Comparison of ENCODE assay signal across 9 mouse cellular contexts in genomic region chr11:102651381-102651780, GRCm38 (mm10). TPM values are rescaled to one million over a fixed set of nuclear protein-coding genes. Genes with fewer than 3 reads are reported as not detected.
DNase-seq lines count a peak whose midpoint lies in the region; ATAC-seq and TF ChIP-seq lines count a peak whose summit lies in the region.
"Had no signal": no experiment of that assay in that cellular context is flagged by ENCODE, and none has a peak within 500 bp of the region (broad histone marks: within the 10 kb centered on the region; RNA-seq: fewer than 3 reads in every experiment).

No protein-coding gene starts in this region.

- peak; percentile 57 to 61 for DNase-seq in B cell, adult 2 months
- peak; percentile 35 for DNase-seq in MEL-GATA-1-ER (ENCODE audit: extremely low read depth, low read depth)
- DNase-seq in cerebellum, postnatal 10 days, result peak; percentile 88 to 92
- peak; percentile 71 for DNase-seq in gastrocnemius, postnatal 14 days
- DNase-seq in kidney, postnatal 25 days, result peak; percentile 55 to 70
- peak; percentile 65 for DNase-seq in lung, adult 2 months
- peak; percentile 69 for DNase-seq in right cerebral cortex, postnatal 14 days

- WGBS in lung, adult 2 months, result 7% methylated on average over 9 of the region's 9 CpGs

- peak; percentile 74 for TF ChIP-seq CTCF in lung, adult 2 months (IDR thresholded peaks at IDR 0.05; ENCODE audit: insufficient read depth, low read length)

- intact Hi-C loops in gastrocnemius, postnatal 14 days (cut with DNase I; ENCODE audit: low total_unique reads), result loop anchor here (5.0 to 10.0 kb wide), 2 partner anchors 74 to 167 kb away; partner anchors contain the start of gene Gm11627

- peaks cover 2% of the 10 kb centered on the region for H3K4me1 ChIP-seq in lung, adult 2 months (ENCODE audit: control insufficient read depth, insufficient read depth, low read length)

- no peak for ATAC-seq in activated CD4-positive, CD25-positive, alpha-beta regulatory T cell, adult 4 months

- no peak overlapping the region for H3K4me3 ChIP-seq in lung, adult 2 months (replicated peaks; ENCODE audit: extremely low read depth, low read depth, low read length)

- TF ChIP-seq POLR2A in lung, adult 2 months (IDR thresholded peaks at IDR 0.05; ENCODE audit: borderline replicate concordance, extremely low read depth, low read depth, low read length), result no peak

RNA-seq across cellular contexts. Expression of gene Meioc, which starts 12.1 kb away (rescaled TPM):
- not detected for total RNA-seq in gastrocnemius, postnatal 14 days (2021)
- not detected in 2 replicates for polyA plus RNA-seq in lung, adult 2 months (2012; rRNA removed)
- polyA plus RNA-seq in activated CD4-positive, CD25-positive, alpha-beta regulatory T cell, adult 4 months (2017; shearing (Covaris generic)), result not detected
- total RNA-seq: left cerebral cortex, adult 8-10 months had no signal

RNA-seq across cellular contexts. Expression of gene Ccdc43, which starts 46.2 kb away (rescaled TPM):
- 10 to 100 TPM; 80.4 to 84.6 TPM for total RNA-seq in gastrocnemius, postnatal 14 days (2021)
- polyA plus RNA-seq in lung, adult 2 months (2012; rRNA removed), result 4.3 and 5.0 TPM in 2 replicates
- 10 to 100 TPM; 36.5 to 37.9 TPM for polyA plus RNA-seq in activated CD4-positive, CD25-positive, alpha-beta regulatory T cell, adult 4 months (2017; shearing (Covaris generic))

RNA-seq across cellular contexts. Expression of gene Fzd2, which starts 47.2 kb away (rescaled TPM):
- total RNA-seq in gastrocnemius, postnatal 14 days (2021), result 1 to 10 TPM; 3.6 to 7.3 TPM
- polyA plus RNA-seq in lung, adult 2 months (2012; rRNA removed), result 45.5 and 50.9 TPM in 2 replicates
- polyA plus RNA-seq in activated CD4-positive, CD25-positive, alpha-beta regulatory T cell, adult 4 months (2017; shearing (Covaris generic)), result not detected

Comparison
In these comparisons a context has a peak if more than half of its experiments do, and no peak if none do; other contexts are left out.
1. DNase-seq: peak in every context shown above with its lines; median percentile 90 in cerebellum, postnatal 10 days; 71 in gastrocnemius, postnatal 14 days; 69 in right cerebral cortex, postnatal 14 days; 65 in lung, adult 2 months; 62 in kidney, postnatal 25 days; 59 in B cell, adult 2 months; 35 in MEL-GATA-1-ER.
2. RNA of gene Fzd2, which starts 47.2 kb away (polyA plus RNA-seq): 45.5 to 50.9 TPM in lung, adult 2 months; not detected in activated CD4-positive, CD25-positive, alpha-beta regulatory T cell, adult 4 months; every median in the first group is over 10 times any median in the second.